Mouse (Mus musculus) liver, adult 2 months (tissue): ENCODE measurements around the gene Ypel3. TPM values are rescaled to one million over a fixed set of nuclear protein-coding genes. Genes with fewer than 3 reads are reported as not detected.

Experiments
- DNase-seq: peaks from one replicate; pipeline ENCODE4 v3.0.0-alpha.2; 2011; ENCODE audit warnings: low read depth, low spot score; ENCODE audit errors: extremely low read depth
- H3K27ac ChIP-seq: fragments of 200-500 bp; replicated peaks from 2 replicates; pipeline ENCODE4 v1.5.1; 2012; ENCODE audit warnings: low read depth, mild to moderate bottlenecking, control low read depth, inconsistent platforms, low read length; ENCODE audit not compliant: insufficient read depth
- H3K27me3 ChIP-seq: fragments of 200-500 bp; 2 replicates; pipeline ENCODE4 v1.6.1; 2012; ENCODE audit warnings: mild to moderate bottlenecking, moderate library complexity, low read length, inconsistent platforms; ENCODE audit not compliant: control insufficient read depth, insufficient read depth
- H3K36me3 ChIP-seq: fragments of 200-500 bp; 2 replicates; pipeline ENCODE4 v1.6.1; 2012; ENCODE audit warnings: low read length, inconsistent platforms; ENCODE audit not compliant: control insufficient read depth, insufficient read depth
- H3K4me1 ChIP-seq: fragments of 200-500 bp; 2 replicates; pipeline ENCODE4 v1.6.1; 2011; ENCODE audit warnings: low read length; ENCODE audit not compliant: control insufficient read depth, insufficient read depth
- H3K4me3 ChIP-seq: fragments of 200-500 bp; 2 replicates; pipeline ENCODE4 v1.5.1; 2011; ENCODE audit warnings: low read depth, mild to moderate bottlenecking, control low read depth, low read length, moderate library complexity; ENCODE audit not compliant: insufficient read depth
- H3K79me2 ChIP-seq: fragments of 200-500 bp; 2 replicates; pipeline ENCODE4 v1.6.1; 2012; ENCODE audit warnings: inconsistent platforms, mild to moderate bottlenecking, low read length, moderate library complexity; ENCODE audit not compliant: control insufficient read depth, insufficient read depth
- H3K9ac ChIP-seq: fragments of 200-500 bp; 2 replicates; pipeline ENCODE4 v1.6.1; 2012; ENCODE audit warnings: low read depth, mild to moderate bottlenecking, control low read depth, inconsistent platforms, low read length
- CTCF ChIP-seq: fragments of 200-500 bp; IDR thresholded peaks from 2 replicates; pipeline ENCODE4 v1.5.1; 2011; ENCODE audit warnings: low read depth, low read length, control low read depth
- POLR2A ChIP-seq: fragments of 200-500 bp; IDR thresholded peaks from 2 replicates; pipeline ENCODE4 v1.6.1; 2011; ENCODE audit warnings: low read length, control low read depth; ENCODE audit not compliant: insufficient read depth; ENCODE audit errors: extremely low read depth
- WGBS: fragments of 180-500 bp; shearing (Covaris S2); methylation state at CpG from one replicate; pipeline ENCODE4 v1.1.7; 2018; 5-methylcytosine and 5-hydroxymethylcytosine counted together
- polyA plus RNA-seq: library from polyadenylated mRNA; depleted of rRNA; stranded (reverse); fragments of >200 nt; gene quantifications from 2 replicates; pipeline ENCODE4 v1.2.3, GENCODE M21; 2012
- total RNA-seq: library from RNA; depleted of rRNA; stranded (reverse); fragments of >200 nt; gene quantifications from 2 replicates; pipeline ENCODE4 v1.2.3, GENCODE M21; 2014

Gene Ypel3
- total and polyA plus RNA-seq, 2 experiments, result 26.4 to 144 TPM

GRCm38 (mm10) chr7:126808703-126809455 lies 32.1 kb downstream of the Ypel3 start:
- Histone ChIP-seq H3K4me1 (no peaks in the 10 kb centered on the region), H3K9ac (peak overlapping the region; percentile 68), H3K36me3 (no peaks in the 10 kb centered on the region), H3K27ac (no peak overlapping the region), H3K4me3 (peak overlapping the region; percentile 66), H3K27me3 (no peaks in the 10 kb centered on the region), H3K79me2 (no peaks in the 10 kb centered on the region)
- peak; percentile 84 for DNase-seq
- WGBS, result 3% methylated on average over 43 of the region's 43 CpGs
- no peak for TF ChIP-seq POLR2A
- no peak for TF ChIP-seq CTCF

- no peaks in the 10 kb centered on the region for H3K79me2 ChIP-seq
- no peak for TF ChIP-seq POLR2A
- no peak for TF ChIP-seq CTCF
- H3K27me3 ChIP-seq, result no peaks in the 10 kb centered on the region
- 44% methylated on average over 5 of the region's 5 CpGs for WGBS
- no peaks in the 10 kb centered on the region for H3K36me3 ChIP-seq
- no peak overlapping the region for H3K9ac ChIP-seq
- H3K4me3 ChIP-seq, result no peak overlapping the region
- H3K4me1 ChIP-seq, result no peaks in the 10 kb centered on the region
- no peak overlapping the region for H3K27ac ChIP-seq
- no peak for DNase-seq
These were observed 33.1 kb downstream of the Ypel3 start for GRCm38 (mm10) chr7:126809723-126810369.

- Histone ChIP-seq H3K27me3 (no peaks in the 10 kb centered on the region), H3K36me3 (no peaks in the 10 kb centered on the region), H3K4me3 (no peak overlapping the region), H3K79me2 (no peaks in the 10 kb centered on the region), H3K4me1 (no peaks in the 10 kb centered on the region), H3K9ac (no peak overlapping the region), H3K27ac (no peak overlapping the region)
- 54% methylated on average over 8 of the region's 8 CpGs for WGBS
- TF ChIP-seq POLR2A (no peak), CTCF (no peak)
- DNase-seq, result no peak
These were observed 39.0 kb downstream of the Ypel3 start for GRCm38 (mm10) chr7:126815726-126816222.

GRCm38 (mm10) chr7:126816494-126816893 lies 39.7 kb downstream of the Ypel3 start:
- H3K27me3 ChIP-seq, result no peaks in the 10 kb centered on the region
- H3K4me1 ChIP-seq, result no peaks in the 10 kb centered on the region
- TF ChIP-seq POLR2A (no peak), CTCF (no peak)
- no peak overlapping the region for H3K27ac ChIP-seq
- H3K4me3 ChIP-seq, result no peak overlapping the region
- H3K36me3 ChIP-seq, result no peaks in the 10 kb centered on the region
- WGBS, result 34% methylated on average over 8 of the region's 8 CpGs
- no peak overlapping the region for H3K9ac ChIP-seq
- DNase-seq, result peak; percentile 78
- no peaks in the 10 kb centered on the region for H3K79me2 ChIP-seq

- no peak for DNase-seq
- Histone ChIP-seq H3K4me3 (no peak overlapping the region), H3K27ac (no peak overlapping the region), H3K9ac (no peak overlapping the region), H3K27me3 (peaks cover 2% of the 10 kb centered on the region; the same call in 1 of the 2 replicates), H3K36me3 (no peaks in the 10 kb centered on the region), H3K4me1 (no peaks in the 10 kb centered on the region), H3K79me2 (no peaks in the 10 kb centered on the region)
- 90% methylated on average over 7 of the region's 7 CpGs for WGBS
- TF ChIP-seq POLR2A, result no peak
- TF ChIP-seq CTCF, result no peak
These were observed 40.8 kb downstream of the Ypel3 start for GRCm38 (mm10) chr7:126817595-126817994.

GRCm38 (mm10) chr7:126818818-126819217 lies 42.1 kb downstream of the Ypel3 start:
- TF ChIP-seq POLR2A (no peak), CTCF (no peak)
- WGBS, result 35% methylated on average over 1 of the region's 1 CpGs
- Histone ChIP-seq H3K27ac (no peak overlapping the region), H3K27me3 (peaks cover 7% of the 10 kb centered on the region), H3K4me1 (no peaks in the 10 kb centered on the region), H3K36me3 (no peaks in the 10 kb centered on the region), H3K9ac (no peak overlapping the region), H3K79me2 (no peaks in the 10 kb centered on the region), H3K4me3 (no peak overlapping the region)
- DNase-seq, result no peak
